Mouse (Mus musculus): ENCODE results near the gene Smim8.
"Not testable (repeated sequence)": the region's sequence is repeated elsewhere in the genome, so short reads cannot be mapped to it uniquely, and the experiment has no call there.

Smim8 gene

DNA sequence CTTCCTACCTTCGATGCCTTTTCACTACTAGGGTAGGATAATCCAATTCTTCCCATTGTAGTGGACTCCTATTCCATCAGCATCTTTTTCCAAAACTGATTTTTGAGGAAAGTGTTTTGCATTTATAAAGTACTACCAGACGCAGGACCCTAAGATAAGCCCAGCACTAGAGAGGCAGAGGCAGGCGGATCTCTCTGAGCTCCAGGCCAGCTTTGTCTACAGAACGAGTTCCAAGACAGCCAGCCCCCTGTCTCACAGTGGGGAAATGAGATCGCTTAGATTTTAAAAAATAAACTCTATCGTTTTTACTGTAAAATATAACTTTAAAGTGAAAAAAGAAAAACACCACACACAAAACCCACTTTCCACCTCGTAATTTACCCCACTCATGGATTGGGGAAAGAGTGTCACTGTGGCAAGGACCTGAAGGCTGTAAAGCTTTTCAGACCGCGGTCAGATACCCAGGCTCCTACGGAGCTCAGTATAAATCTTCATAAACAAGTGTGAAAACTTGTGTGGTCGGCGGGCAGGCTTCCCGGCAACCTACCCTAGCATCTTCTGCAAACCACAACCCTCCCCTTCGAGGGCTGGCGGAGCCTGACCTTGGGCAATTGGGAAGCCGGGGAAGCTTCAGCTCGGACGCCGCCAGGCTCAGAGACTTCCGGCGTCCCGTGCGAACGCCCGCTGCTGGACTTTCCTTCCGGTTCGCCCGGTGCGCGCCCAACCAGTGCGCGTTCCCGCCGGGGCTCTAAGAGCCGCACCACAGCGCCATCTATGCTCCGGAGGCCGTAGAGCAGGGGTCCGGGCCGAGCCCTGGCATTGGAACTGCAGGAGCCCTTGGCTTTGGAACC is at the start of gene Smim8:
Smim8 (minus strand) TSS at position 747 of the 851 bp plus-strand sequence.
- in situ Hi-C loops (cut with MboI, MseI) = no loop called here

DNA sequence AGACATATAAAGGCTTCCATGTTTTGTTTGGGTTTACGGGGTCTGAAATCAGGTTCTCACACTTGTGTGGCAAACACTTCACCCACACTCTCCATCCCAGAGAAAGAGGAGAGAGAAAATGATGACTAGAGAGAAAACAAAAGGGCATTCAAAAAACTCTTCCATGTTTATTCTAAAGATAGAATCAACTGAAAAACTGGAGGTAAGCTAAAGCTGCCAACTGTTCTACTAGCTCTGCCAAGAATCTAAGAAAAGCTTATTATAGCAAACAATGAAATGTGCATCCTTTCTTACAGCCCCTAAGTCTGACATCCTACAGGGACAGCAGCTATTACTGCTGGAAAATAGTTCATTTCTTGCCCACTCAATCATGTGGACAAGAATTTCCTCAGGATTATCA is 45.7 kb upstream of the Smim8 start:
- in situ Hi-C loops (cut with MboI, MseI) = no loop called here

DNA sequence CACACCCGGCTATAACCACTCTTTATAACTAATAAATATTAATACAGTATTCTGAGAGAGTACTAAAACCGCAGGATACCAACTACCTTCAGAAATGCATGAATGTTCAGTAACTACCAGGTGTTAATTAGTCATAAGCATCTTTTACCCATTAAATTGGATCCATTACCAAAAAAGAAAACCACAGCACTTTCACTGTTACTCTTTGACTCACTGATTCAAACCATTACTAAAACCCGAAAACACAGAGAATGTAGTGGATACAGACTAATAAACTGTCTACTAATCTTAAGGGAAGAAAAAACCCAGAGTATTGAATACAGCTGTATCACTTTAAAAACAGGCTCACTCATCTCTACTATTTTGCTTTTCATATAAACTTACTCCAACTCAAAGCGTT is 41.7 kb upstream of the Smim8 start:
- in situ Hi-C loops (cut with MboI, MseI) = no loop called here

DNA sequence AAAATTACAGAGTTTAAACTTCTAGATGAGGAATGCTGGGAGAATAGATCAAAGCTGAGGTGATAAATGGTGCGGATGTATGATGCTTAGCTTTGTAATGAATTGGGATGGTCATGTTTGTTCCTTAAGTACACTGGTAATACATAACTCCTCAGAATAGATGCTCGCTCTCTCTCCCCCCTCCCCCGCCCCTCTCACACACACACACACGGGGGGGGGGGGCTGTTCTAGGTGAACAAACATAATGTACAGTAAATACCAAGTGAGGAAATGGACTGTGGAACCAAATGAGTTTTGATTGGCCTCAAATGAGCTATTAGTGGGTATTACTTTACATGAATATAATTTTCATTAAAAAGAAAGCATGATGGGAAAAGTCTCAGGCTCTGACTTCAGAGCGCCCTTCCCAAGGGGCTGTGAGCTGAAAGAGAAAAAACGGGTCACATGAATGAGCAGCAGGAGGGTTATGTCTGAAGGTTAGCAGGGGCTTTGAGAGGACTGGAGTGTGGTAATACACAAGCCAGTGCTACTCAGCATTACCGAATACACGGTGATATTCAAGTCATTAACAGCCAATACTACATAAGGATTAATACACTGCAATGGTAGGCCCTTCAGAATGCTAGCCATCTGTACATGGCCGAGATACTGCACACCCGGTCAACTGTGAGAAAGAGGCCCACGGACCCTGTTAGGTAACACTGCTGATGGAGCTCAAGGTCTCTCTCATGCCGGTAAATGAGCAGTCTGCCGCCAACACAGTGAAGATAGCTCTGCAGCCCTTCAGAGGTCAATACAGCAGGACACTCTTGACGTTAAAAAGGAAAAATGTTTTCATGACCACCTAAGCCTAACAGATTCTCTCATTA is 23.2 kb upstream of the Smim8 start:
- in situ Hi-C loops (cut with MboI, MseI) = no loop called here

DNA sequence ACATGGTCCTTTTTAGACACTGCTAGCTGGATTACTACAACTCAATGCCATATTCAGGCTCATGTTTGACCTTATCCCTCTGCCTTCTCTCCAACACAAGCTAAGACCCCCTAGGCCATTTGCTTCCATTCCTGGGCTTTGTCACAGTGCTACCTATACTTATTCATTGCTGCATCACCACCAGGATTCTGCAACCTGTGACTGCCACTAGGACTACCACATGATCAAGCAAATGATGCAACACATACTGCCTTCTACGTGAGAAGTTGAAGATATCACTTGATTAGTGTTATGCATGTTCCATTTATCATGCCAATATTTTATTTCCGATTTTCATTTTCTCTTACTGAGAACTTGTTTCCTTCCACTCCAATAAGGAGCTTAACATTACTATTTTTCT is 19.8 kb upstream of the Smim8 start:
- in situ Hi-C loops (cut with MboI, MseI) = no loop called here

DNA sequence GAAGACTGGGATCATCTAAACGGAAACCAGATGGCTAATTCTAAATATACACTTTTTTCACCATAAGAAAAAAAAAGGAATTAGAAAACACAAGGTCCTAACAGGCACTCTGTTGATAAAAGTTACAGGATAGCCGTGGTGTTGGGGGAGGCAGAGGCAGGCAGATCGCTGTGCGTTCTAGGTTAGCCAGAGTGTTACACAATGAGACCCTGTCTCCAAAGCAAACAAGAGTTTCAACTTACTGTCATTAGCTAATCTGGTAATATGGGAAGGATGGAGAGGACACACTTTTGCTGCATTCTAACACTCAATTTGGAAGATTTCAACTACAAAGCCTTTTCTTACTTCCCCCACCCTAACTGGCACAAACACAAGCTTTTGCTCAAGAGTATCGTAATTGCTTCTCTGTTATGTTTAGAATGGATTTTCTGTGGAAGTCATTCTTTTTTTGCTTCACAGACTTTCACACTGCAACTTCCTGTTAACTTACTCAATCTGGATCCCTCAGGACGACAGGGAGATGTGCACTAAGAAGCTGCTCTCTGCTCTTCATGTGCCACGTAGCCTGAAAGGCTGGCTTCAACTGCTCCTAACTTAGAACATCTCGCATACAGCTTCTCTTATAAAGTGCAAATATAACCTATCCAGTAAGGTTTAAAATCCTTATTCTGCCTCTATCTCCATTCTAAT is 19.2 kb upstream of the Smim8 start:
- in situ Hi-C loops (cut with MboI, MseI) = no loop called here

DNA sequence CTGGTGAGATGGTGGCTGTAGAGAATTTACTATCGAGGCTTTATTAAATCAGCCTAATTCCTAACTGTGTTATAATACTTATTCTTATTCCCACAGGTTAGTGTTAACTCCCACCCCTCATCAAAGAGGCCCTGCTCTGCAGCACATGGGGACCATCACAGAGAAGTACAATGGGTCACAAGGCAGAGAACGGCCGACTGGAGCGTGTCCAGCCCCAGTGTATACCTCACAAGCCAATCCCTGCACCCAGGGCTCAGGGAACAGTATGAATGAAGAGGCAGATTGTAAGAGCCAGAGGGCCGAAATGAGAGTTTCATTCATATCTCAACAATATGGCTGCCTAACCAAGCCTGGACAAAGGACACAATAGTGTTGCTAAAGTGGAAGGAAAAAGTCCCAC is 18.1 kb upstream of the Smim8 start:
- in situ Hi-C loops (cut with MboI, MseI) = no loop called here

DNA sequence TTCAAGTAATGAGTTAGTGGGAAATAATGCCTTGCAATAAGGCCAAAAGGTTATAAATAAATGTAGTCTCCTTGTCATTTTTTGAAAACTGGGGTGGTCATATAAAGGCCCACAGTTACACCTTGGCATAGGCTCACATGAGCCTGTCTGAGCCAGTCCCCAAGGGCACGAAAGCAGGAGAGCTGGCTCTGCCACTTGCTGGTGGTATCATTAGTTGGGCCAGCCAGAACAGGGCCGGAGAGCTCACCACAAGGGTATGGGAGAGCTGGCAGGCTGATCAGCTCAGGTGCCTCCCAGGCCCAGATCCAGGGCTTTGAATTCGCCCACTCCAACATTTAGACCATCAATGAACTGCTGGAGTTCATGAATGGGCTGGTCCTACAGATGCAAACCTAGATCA is 8.3 kb upstream of the Smim8 start:
- in situ Hi-C loops (cut with MboI, MseI) = no loop called here

DNA sequence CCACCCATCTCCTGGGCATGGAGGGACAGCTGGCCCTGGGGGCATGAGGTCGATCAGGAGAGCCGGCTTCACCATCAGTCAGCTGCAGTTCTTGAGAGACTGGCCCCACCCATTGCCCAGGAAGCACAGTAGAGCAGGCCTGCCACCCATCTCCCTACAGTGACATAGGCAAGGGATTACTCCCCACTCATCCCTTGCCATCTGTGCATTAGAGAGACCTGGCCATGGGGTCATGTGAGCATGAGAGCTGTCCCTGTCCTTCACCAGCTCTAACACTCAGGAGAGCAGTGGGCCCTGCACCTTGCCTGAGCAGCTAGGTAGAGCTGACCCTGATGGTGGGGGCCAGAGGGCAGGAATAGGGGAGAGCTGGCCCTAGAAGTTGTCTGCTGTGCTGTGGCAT is 7.4 kb upstream of the Smim8 start:
- in situ Hi-C loops (cut with MboI, MseI) = no loop called here

DNA sequence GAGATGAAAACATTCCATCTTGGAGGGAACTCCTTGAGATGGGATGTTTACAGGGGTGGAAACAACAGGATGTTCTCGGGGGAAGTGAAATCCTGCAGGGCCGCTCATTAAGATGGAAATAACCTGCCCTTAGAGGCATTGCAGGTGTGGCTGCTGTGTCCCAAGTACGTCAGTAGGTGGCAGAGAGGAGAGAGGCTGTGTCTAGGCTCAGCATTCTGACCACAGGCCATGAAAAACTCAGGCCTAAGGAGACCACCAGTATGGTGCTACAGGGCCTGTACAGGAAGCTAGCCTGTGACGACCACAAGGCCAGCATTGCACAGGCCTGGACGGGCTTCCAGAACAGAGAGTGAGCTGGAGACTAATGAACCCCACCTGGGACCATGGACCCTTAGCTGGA is 6.6 kb upstream of the Smim8 start:
- in situ Hi-C loops (cut with MboI, MseI) = no loop called here

DNA sequence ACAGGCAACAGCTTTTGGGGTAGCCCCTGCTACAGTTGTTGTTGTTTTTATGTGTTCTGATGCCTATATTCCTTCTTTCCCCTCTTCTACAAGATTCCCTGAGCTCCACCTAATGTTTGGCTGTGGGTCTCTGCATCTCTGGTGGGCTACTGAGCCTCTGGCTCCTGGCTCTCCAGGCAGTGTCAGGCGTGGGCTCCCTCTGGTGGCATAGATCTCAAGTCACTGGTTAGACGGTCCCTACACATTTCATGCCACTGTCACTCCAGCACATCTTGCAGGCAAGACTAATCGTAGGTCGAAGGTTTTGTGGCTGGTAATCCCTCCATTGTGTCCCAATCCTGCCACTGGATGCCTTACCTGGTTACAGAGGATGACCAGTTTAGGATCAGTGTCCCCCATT is 4.5 kb upstream of the Smim8 start:
- in situ Hi-C loops (cut with MboI, MseI) = no loop called here

DNA sequence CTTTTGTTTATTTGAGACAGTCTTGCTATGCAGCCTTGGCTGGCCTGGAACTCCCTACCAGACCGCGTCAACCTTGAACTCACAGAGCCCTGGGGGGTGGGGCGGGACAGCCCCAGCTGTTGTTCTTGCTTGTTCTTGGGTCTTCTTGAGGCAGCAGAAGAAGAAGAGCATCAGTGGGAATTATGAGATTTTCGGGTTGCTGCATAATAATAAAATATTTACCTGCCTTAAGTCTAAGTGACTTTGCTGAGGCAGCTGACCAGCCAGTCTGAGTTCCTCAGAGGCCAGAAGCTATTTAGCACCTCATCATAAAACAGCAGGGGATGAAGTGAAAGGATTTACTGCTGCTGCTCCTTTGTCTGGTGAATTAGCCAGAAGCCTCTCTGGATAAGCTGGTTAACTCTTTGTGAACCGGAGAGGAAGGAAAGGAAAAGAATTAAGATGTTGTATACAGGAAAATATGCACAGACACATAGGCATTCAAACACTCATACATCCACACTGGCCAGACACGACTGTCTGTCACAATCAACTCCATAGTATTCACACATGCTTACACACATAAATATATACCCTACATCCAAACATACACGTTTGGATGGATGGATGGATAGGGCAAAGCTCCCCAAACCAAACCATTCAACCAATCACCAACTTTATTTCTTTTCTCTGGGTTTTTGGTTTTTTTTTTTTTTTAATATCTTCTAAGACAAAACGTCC is 6.4 kb downstream of the Smim8 start:
- in situ Hi-C loops (cut with MboI, MseI) = no loop called here

DNA sequence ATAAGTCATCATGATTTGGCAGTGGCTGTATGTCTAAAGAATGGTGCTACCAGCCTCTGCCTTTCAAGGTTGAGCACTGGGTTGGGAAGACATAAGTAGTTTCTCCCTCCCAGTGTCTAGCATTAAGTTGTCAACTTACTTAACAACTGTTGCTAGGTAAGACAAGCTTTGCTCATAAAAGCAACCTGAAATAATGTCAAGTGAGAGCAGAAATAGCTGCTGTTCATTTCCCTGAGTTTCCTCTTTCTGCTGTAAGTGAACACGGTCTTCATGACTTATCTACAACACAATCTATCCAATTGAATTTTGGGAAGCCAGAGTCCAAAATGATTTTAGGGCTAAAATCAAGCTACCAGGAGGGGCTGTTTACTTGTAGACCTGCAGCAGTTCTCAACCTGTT is 22.1 kb downstream of the Smim8 start, which contains the start of gene Gm136:
Gm136 (minus strand) TSS at position 101 of the 400 bp plus-strand sequence.
- in situ Hi-C loops (cut with MboI, MseI) = no loop called here

DNA sequence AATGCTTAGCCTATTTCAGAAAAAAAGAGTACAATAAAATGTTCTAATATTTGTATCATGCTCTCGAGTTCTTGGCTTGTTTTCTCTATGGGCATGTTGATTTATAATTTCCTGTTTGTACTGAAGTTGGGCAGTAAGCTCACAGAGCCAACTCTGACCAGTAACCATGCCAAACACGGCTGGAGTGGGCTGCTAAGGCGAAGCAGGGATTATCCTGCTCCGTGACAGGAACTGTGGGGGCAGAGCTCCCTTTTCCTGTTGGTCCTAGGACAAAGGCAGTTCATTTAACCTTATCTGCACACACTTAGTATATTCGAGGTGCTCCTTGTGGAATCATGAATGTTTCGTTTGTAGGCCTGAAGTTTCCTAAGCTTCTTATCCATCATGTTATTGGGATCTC is 29.0 kb downstream of the Smim8 start:
- in situ Hi-C loops (cut with MboI, MseI) = no loop called here

DNA sequence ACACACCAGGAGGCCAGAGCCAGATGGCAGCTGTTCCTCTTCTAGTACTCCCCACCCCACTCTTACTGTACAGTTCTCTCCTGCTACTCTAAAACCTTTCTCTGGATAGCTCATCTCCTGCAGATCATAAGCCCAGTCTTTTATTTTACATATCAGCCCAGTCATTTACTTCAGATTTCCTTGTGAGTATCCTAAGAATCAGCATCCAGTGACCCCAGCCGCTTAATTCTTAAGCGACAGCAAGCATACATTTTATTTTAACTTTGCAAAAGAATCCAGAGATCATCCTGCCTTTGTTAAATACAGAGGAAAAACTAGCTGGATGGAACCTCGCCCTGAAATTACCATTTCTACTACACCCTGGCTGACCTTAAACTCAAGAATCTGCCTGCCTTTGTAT is 43.8 kb downstream of the Smim8 start:
- in situ Hi-C loops (cut with MboI, MseI) = no loop called here

DNA sequence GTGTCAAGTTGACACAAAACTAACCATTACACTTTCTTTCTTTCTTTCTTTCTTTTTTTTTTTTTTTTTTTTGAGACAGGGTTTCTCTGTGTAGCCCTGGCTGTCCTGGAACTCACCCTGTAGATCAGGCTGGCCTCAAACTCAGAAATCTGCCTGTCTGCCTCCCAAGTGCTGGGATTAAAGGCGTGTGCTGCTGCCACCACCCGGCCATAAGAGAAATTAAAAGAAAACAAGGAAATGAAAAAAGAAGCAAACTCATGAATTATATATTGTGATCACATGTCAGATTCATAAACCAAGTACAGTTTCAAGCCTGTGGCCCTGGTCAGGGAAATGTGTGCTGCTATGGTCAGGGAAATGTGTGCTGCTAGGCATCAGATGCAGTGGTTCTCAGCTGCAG is 44.8 kb downstream of the Smim8 start:
- in situ Hi-C loops (cut with MboI, MseI) = not testable (repeated sequence)

DNA sequence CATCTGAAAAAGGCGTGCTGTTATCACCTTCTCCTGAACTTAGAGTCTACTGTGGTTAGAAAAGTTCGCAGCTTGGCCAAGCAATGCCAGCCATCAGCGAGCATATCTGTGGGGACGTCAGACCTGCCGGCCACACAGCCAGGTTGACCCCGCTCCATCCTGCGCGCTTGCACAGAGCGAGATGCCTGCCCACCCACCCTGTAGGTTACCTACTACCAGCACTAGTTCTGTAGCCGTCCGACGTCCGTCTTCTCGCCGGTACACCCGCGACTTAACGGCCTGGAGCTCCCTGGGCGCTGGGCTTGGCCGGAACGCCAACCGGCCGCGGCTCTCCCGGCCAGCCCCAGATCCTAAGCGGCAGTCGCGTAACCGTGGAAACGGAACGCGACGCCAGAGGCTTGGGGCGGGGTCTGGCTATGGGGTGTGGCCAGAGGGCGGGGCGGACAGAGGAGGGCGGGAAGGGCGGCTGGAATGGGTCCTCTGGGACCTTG is 48.3 kb downstream of the Smim8 start, which contains the start of gene Cfap206:
Cfap206 (minus strand) TSS at position 356 of the 491 bp plus-strand sequence.
- in situ Hi-C loops (cut with MboI, MseI) = loop anchor here (10.0 kb wide), 1 partner anchor 1505 kb away; no protein-coding TSS in a partner anchor

DNA sequence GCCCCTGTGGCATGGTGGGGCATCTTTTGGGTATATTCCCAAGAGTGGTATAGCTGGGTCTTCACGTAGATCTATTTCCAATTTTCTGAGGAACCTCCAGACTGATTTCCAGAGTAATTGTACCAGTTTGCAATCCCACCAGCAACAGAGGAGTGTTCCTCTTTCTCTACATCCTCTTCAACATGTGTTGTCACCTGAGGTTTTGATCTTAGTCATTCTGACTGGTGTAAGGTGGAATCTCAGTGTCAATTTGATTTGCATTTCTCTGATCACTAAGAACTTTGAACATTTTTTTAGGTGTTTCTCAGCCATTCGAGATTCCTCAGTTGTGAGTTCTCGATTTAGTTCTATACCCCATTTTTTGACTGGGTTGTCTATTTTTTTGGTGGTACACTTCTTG is 52.5 kb downstream of the Smim8 start:
- in situ Hi-C loops (cut with MboI, MseI) = loop anchor here (10.0 kb wide), 1 partner anchor 1501 kb away; no protein-coding TSS in a partner anchor

DNA sequence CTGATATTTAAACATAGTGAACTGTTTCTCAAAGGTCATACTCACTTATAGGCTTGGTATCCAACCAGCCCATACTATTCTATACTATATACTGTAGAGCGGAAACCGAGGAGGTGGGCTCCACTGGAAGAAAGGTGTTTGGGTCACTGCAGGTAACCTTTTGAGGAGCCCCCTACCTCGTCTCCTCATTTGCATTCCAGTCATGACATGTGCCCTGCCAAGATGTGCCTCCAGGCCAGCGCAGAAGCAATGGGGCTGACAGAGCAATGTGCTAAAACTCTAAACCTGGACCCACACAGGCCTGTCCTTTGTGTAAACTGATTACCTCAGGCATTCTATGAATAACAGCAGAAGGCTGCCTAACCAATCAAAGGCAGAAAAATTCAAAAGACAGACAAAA is 53.9 kb downstream of the Smim8 start:
- in situ Hi-C loops (cut with MboI, MseI) = loop anchor here (10.0 kb wide), 1 partner anchor 1500 kb away; no protein-coding TSS in a partner anchor

DNA sequence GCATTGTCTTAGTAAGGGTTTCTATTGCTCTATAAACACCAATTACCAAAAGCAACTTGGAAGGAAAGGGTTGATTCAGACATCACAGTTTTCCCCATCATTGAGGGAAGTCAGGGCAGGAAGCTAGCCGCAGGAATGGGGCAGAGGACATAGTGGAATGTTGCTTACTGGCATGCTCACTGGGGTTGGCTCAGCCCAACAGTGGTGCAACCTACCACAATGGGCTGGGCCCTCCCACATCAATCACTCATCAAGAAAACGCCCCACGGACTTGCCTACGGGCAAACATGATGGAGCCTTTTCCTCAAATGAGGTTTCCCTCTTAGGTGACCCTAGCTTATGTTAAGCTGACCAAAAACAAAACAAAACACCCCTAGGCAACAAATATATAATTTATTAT is 55.0 kb downstream of the Smim8 start:
- in situ Hi-C loops (cut with MboI, MseI) = loop anchor here (10.0 kb wide), 1 partner anchor 1498 kb away; no protein-coding TSS in a partner anchor
